ENCODE assay signal across 23 mouse cellular contexts in genomic region chr17:4948501-4948900, GRCm38 (mm10). TPM values are rescaled to one million over a fixed set of nuclear protein-coding genes. Genes with fewer than 3 reads are reported as not detected.
DNase-seq lines count a peak whose midpoint lies in the region; ATAC-seq and TF ChIP-seq lines count a peak whose summit lies in the region.
"Had no signal": no experiment of that assay in that cellular context is flagged by ENCODE, and none has a peak within 500 bp of the region (broad histone marks: within the 10 kb centered on the region; RNA-seq: fewer than 3 reads in every experiment).

No protein-coding gene starts in this region.

- DNase-seq in adrenal gland, postnatal 10 days, result peak; percentile 16
- no peak for DNase-seq in adrenal gland, adult 18-20 months (ENCODE audit: low spot score in 2 of 2)
- DNase-seq in kidney, adult 8-10 months, result no peak
- no peak for DNase-seq in kidney, postnatal 0 days (ENCODE audit: low spot score)
- DNase-seq in c-Kit-positive CD71-positive TER-119-positive erythroid progenitor cells, embryonic 14.5 days (ENCODE audit: low spot score), result no peak
- no peak for DNase-seq in layer of hippocampus, adult 2 months (ENCODE audit: low spot score in 2 of 2)
- no peak for DNase-seq in left cerebral cortex, adult 8-10 months (ENCODE audit: low spot score in 2 of 2)
- DNase-seq: adrenal gland, postnatal 25 days; cerebellum, adult 18-20 months; cerebellum, postnatal 36 days; forebrain, postnatal 0 days; heart, postnatal 14 days; layer of hippocampus, postnatal 36 days; spleen, adult 18-20 months; thymus, postnatal 36 days had no signal

- TF ChIP-seq CTCF in kidney, postnatal 0 days (IDR thresholded peaks at IDR 0.05; ENCODE audit: low read depth), result no peak
- TF ChIP-seq CTCF in layer of hippocampus, adult 2 months (conservative IDR thresholded peaks at IDR 0.05), result no peak

- H3K27ac ChIP-seq in kidney, embryonic 16.5 days (ENCODE audit: low read length), result peak overlapping the region; percentile 89
- peak overlapping the region; percentile 96 for H3K27ac ChIP-seq in kidney, postnatal 0 days
- no peak overlapping the region for H3K27ac ChIP-seq in layer of hippocampus, adult 2 months
- H3K27ac ChIP-seq: embryonic facial prominence, embryonic 15.5 days; hindbrain, embryonic 15.5 days; liver, embryonic 14.5 days had no signal

- no peak overlapping the region for H3K4me3 ChIP-seq in kidney, embryonic 16.5 days (ENCODE audit: low read length)
- no peak overlapping the region for H3K4me3 ChIP-seq in kidney, postnatal 0 days (replicated peaks; ENCODE audit: low read depth, low read length)
- H3K4me3 ChIP-seq in layer of hippocampus, adult 2 months, result no peak overlapping the region
- H3K4me3 ChIP-seq: embryonic facial prominence, embryonic 15.5 days; heart, embryonic 12.5 days; hindbrain, embryonic 15.5 days had no signal

- no peak overlapping the region for H3K4me2 ChIP-seq in kidney, embryonic 16.5 days (replicated peaks; ENCODE audit: low read depth, low read length)
- H3K4me2 ChIP-seq in kidney, postnatal 0 days (ENCODE audit: low read length), result no peak overlapping the region
- H3K4me2 ChIP-seq: embryonic facial prominence, embryonic 15.5 days; heart, embryonic 12.5 days; hindbrain, embryonic 15.5 days; midbrain, embryonic 11.5 days had no signal

- no peak for ATAC-seq in kidney, embryonic 16.5 days (ENCODE audit: low FRiP score, low TSS enrichment)
- no peak for ATAC-seq in kidney, postnatal 0 days (replicated peaks; ENCODE audit: low FRiP score, low read depth)
- ATAC-seq: activated CD4-positive, CD25-positive, alpha-beta regulatory T cell, adult 4 months; CD4-positive, CD25-positive, alpha-beta regulatory T cell, adult 4 months; forebrain, postnatal 0 days had no signal

- H3K4me1 ChIP-seq in kidney, embryonic 16.5 days (ENCODE audit: insufficient read depth, low read length), result peaks cover 40% of the 10 kb centered on the region
- peaks cover 23% of the 10 kb centered on the region for H3K4me1 ChIP-seq in kidney, postnatal 0 days (replicated peaks; ENCODE audit: insufficient read depth, low read length)

- 59% methylated on average over 3 of the region's 3 CpGs for WGBS in kidney, embryonic 16.5 days
- WGBS in kidney, postnatal 0 days, result 52% methylated on average over 3 of the region's 3 CpGs

- no peaks in the 10 kb centered on the region for H3K27me3 ChIP-seq in kidney, embryonic 16.5 days (ENCODE audit: insufficient read depth, low read length)
- no peaks in the 10 kb centered on the region for H3K27me3 ChIP-seq in kidney, postnatal 0 days (ENCODE audit: insufficient read depth, low read length)
- H3K27me3 ChIP-seq: embryonic facial prominence, embryonic 15.5 days; heart, embryonic 12.5 days; hindbrain, embryonic 15.5 days had no signal

- no peaks in the 10 kb centered on the region for H3K9me3 ChIP-seq in kidney, embryonic 16.5 days (ENCODE audit: low read length)
- H3K9me3 ChIP-seq in kidney, postnatal 0 days (replicated peaks; ENCODE audit: low read length), result no peaks in the 10 kb centered on the region
- H3K9me3 ChIP-seq: embryonic facial prominence, embryonic 15.5 days; heart, embryonic 12.5 days; hindbrain, embryonic 15.5 days had no signal

- no peak overlapping the region for H3K9ac ChIP-seq in kidney, embryonic 16.5 days (replicated peaks; ENCODE audit: low read length)
- no peak overlapping the region for H3K9ac ChIP-seq in kidney, postnatal 0 days (ENCODE audit: low read depth, low read length)
- H3K9ac ChIP-seq: embryonic facial prominence, embryonic 15.5 days; forebrain, postnatal 0 days; heart, embryonic 12.5 days; hindbrain, embryonic 15.5 days; liver, embryonic 14.5 days had no signal

- no peaks in the 10 kb centered on the region for H3K36me3 ChIP-seq in kidney, embryonic 16.5 days (ENCODE audit: insufficient read depth, low read length)
- no peaks in the 10 kb centered on the region for H3K36me3 ChIP-seq in kidney, postnatal 0 days (ENCODE audit: insufficient read depth, low read length)
- H3K36me3 ChIP-seq: embryonic facial prominence, embryonic 15.5 days; heart, embryonic 12.5 days; hindbrain, embryonic 15.5 days had no signal

RNA-seq across cellular contexts. Expression of gene Arid1b, which starts 45.6 kb away (rescaled TPM):
- total RNA-seq in adrenal gland, postnatal 10 days (2021), result 10 to 100 TPM; 56.1 to 75.4 TPM
- 10 to 100 TPM; 43.4 to 59.1 TPM for total RNA-seq in adrenal gland, adult 18-20 months (2021)
- polyA plus RNA-seq in kidney, embryonic 16.5 days (2015; fragmentation: Nextera tagmentation; extraction: Ambion mirVana), result 10.9 and 11.0 TPM in 2 replicates
- polyA plus RNA-seq in kidney, postnatal 0 days (2015; fragmentation: Nextera tagmentation; extraction: Ambion mirVana), result 9.2 and 10.1 TPM in 2 replicates
- 100 to 1,000 TPM; 114 to 119 TPM for total RNA-seq in layer of hippocampus, adult 2 months (2021)
- total RNA-seq in left cerebral cortex, adult 8-10 months (2022), result 10 to 100 TPM; 70.1 to 83.9 (median 72.5) TPM
